Mouse (Mus musculus) MEL (cell line): ENCODE results near the gene Npas3.

Source experiments
- EP300 ChIP-seq, 2 experiments: IDR thresholded peaks; 2 replicates each; pipeline ENCODE4 v1.6.1; 2011; ENCODE audit warnings: improper control_type of control experiment in 2 of 2, low read length in 2 of 2, low read depth in 1 of 2, mild to moderate bottlenecking in 1 of 2
- MAZ ChIP-seq: IDR thresholded peaks from 2 replicates; pipeline ENCODE4 v1.6.1; 2012; ENCODE audit warnings: low read depth, mild to moderate bottlenecking, inconsistent platforms, low read length, improper control_type of control experiment
- POLR2AphosphoS2 ChIP-seq: IDR thresholded peaks from 2 replicates; pipeline ENCODE4 v1.6.1; 2011; ENCODE audit warnings: low read length, improper control_type of control experiment

DNA sequence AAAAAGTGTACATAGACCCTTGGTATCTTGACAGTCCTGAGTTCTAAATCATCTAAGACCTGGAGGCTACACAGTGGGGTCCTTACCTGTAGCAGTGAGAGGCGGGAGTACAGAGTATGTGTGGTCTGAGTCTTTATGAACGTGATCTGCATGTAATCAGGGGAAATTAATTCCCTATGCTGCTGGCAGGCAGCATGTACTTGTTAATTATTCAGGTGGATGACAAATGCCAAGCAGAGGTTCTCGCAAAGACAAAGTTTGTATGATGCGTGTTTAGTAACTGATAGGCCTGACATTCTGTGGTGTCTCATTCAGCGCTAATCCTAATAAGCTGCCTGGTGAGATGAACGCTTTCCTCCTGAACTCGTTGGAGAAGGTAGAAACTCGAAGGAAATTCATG lies 136.4 kb downstream of the Npas3 start:
- TF ChIP-seq POLR2AphosphoS2 (no peak), MAZ (no peak), EP300 (IDR thresholded peaks at IDR 0.05; ENCODE audit: low read depth in 1 of 2, low read length in 2 of 2) (no peak)
